29 mouse cellular contexts compared by ENCODE assay signal in the genomic region with DNA sequence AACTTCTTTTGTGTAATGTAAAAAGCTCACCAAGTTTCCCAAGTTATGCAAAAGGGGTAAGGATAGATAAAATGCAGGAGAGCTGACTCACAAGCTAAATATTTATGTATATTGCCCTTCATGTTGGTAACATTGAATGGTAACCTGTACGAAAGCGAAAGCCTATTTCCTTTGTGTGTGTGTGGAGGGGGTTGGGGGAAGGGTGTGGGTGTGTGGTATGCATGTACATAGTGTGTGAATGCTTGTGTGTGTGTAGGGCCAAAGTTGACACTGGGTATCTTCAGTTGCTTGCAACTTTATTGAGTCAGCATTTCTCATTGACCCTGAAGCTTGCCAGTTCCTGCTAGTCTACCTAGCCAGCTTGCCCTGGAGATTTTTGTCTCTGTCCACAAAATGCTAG.
"Had no signal": no experiment of that assay in that cellular context is flagged by ENCODE, and none has a peak within 500 bp of the region (broad histone marks: within the 10 kb centered on the region; RNA-seq: fewer than 3 reads in every experiment).

No protein-coding gene starts in this region.

- H3K4me2 ChIP-seq: limb, embryonic 12.5 days; limb, embryonic 15.5 days; liver, embryonic 11.5 days; liver, embryonic 15.5 days; lung, embryonic 15.5 days; midbrain, embryonic 13.5 days; neural tube, embryonic 12.5 days; neural tube, embryonic 15.5 days; stomach, embryonic 15.5 days had no signal

- H3K9me3 ChIP-seq: limb, embryonic 12.5 days; limb, embryonic 15.5 days; liver, embryonic 15.5 days; lung, embryonic 15.5 days; midbrain, embryonic 10.5 days; midbrain, embryonic 13.5 days; neural tube, embryonic 12.5 days; neural tube, embryonic 15.5 days; stomach, embryonic 15.5 days had no signal

- H3K27me3 ChIP-seq: limb, embryonic 12.5 days; limb, embryonic 15.5 days; liver, embryonic 15.5 days; lung, embryonic 15.5 days; megakaryocyte, embryonic 14.5 days; midbrain, embryonic 13.5 days; neural tube, embryonic 12.5 days; neural tube, embryonic 15.5 days; stomach, embryonic 15.5 days had no signal

- H3K4me3 ChIP-seq: layer of hippocampus, adult 2 months; left cerebral cortex, adult 2 months; limb, embryonic 12.5 days; limb, embryonic 15.5 days; liver, embryonic 15.5 days; lung, embryonic 15.5 days; megakaryocyte, embryonic 14.5 days; midbrain, embryonic 10.5 days; midbrain, embryonic 13.5 days; myocyte; neural tube, embryonic 12.5 days; neural tube, embryonic 15.5 days; stomach, embryonic 15.5 days had no signal

- H3K4me1 ChIP-seq: limb, embryonic 12.5 days; limb, embryonic 15.5 days; liver, embryonic 15.5 days; lung, embryonic 15.5 days; midbrain, embryonic 10.5 days; midbrain, embryonic 13.5 days; neural tube, embryonic 12.5 days; neural tube, embryonic 15.5 days; stomach, embryonic 15.5 days had no signal

- ATAC-seq: midbrain, embryonic 13.5 days; midbrain, embryonic 16.5 days had no signal

- DNase-seq: kidney, adult 18-20 months; kidney, adult 9 months; kidney, postnatal 14 days; kidney, postnatal 4 days; layer of hippocampus, adult 9-11 months; left cerebral cortex, postnatal 4 days; lung, adult 18-20 months; lung, postnatal 10 days; lung, postnatal 36 days; right cerebral cortex, adult 18-20 months; right cerebral cortex, postnatal 14 days; spleen, adult 18-20 months; thymus, adult 18-20 months; thymus, postnatal 4 days had no signal

- H3K9ac ChIP-seq: limb, embryonic 12.5 days; limb, embryonic 15.5 days; liver, embryonic 15.5 days; lung, embryonic 15.5 days; midbrain, embryonic 13.5 days; neural tube, embryonic 12.5 days; neural tube, embryonic 15.5 days; stomach, embryonic 15.5 days had no signal

- H3K27ac ChIP-seq: layer of hippocampus, adult 2 months; left cerebral cortex, adult 2 months; limb, embryonic 12.5 days; limb, embryonic 15.5 days; liver, embryonic 15.5 days; lung, embryonic 15.5 days; midbrain, embryonic 10.5 days; midbrain, embryonic 13.5 days; neural tube, embryonic 12.5 days; neural tube, embryonic 15.5 days; stomach, embryonic 15.5 days had no signal
